Mouse (Mus musculus): ENCODE data around the gene Eps15l1. TPM values are rescaled to one million over a fixed set of nuclear protein-coding genes. Genes with fewer than 3 reads are reported as not detected.

Eps15l1 gene
- polyA plus RNA-seq (2015; fragmentation: Nextera tagmentation; extraction: Ambion mirVana) = 30.5 and 42.0 TPM in 2 replicates

GRCm38 (mm10) chr8:72421362-72422335 lies at the start of gene Eps15l1:
TSS of gene Eps15l1 (minus strand) at chr8:72421460.
- H3K4me2 ChIP-seq = peak within 1 kb of the TSS; percentile 84
- H3K9me3 ChIP-seq (replicated peaks) = no peaks in the 10 kb centered on the region
- peak; percentile 98 for ATAC-seq (replicated peaks; ENCODE audit: insufficient number of reproducible peaks, insufficient read depth, low FRiP score, low read depth)
- H3K27ac ChIP-seq = peak within 1 kb of the TSS; percentile 90
- H3K4me3 ChIP-seq = peak within 1 kb of the TSS; percentile 85
- no peaks in the 10 kb centered on the region for H3K36me3 ChIP-seq
- H3K27me3 ChIP-seq = no peaks in the 10 kb centered on the region
- under 1% methylated on average over 48 of the region's 48 CpGs for WGBS
- H3K4me1 ChIP-seq (replicated peaks) = peaks cover 44% of the 10 kb centered on the region
- H3K9ac ChIP-seq = peak within 1 kb of the TSS; percentile 80

GRCm38 (mm10) chr8:72470684-72471083 lies 49.4 kb upstream of the Eps15l1 start:
- H3K9me3 ChIP-seq (replicated peaks) = no peaks in the 10 kb centered on the region
- H3K4me1 ChIP-seq (replicated peaks) = peaks cover 15% of the 10 kb centered on the region
- H3K36me3 ChIP-seq = peaks cover 72% of the 10 kb centered on the region
- no peak for ATAC-seq (replicated peaks; ENCODE audit: insufficient number of reproducible peaks, insufficient read depth, low FRiP score, low read depth)
- H3K27ac ChIP-seq = no peak overlapping the region
- H3K4me3 ChIP-seq = no peak overlapping the region
- no peak overlapping the region for H3K4me2 ChIP-seq
- no peaks in the 10 kb centered on the region for H3K27me3 ChIP-seq
- 94% methylated on average over 7 of the region's 7 CpGs for WGBS
- no peak overlapping the region for H3K9ac ChIP-seq

GRCm38 (mm10) chr8:72469984-72470383 lies 48.7 kb upstream of the Eps15l1 start:
- peaks cover 79% of the 10 kb centered on the region for H3K36me3 ChIP-seq
- H3K4me3 ChIP-seq = no peak overlapping the region
- no peak overlapping the region for H3K27ac ChIP-seq
- no peak overlapping the region for H3K4me2 ChIP-seq
- no peaks in the 10 kb centered on the region for H3K9me3 ChIP-seq (replicated peaks)
- no peak overlapping the region for H3K9ac ChIP-seq
- H3K27me3 ChIP-seq = no peaks in the 10 kb centered on the region
- ATAC-seq (replicated peaks; ENCODE audit: insufficient number of reproducible peaks, insufficient read depth, low FRiP score, low read depth) = no peak
- peaks cover 14% of the 10 kb centered on the region for H3K4me1 ChIP-seq (replicated peaks)
- 88% methylated on average over 8 of the region's 8 CpGs for WGBS

- ATAC-seq (replicated peaks; ENCODE audit: insufficient number of reproducible peaks, insufficient read depth, low FRiP score, low read depth) = no peak
- WGBS = 83% methylated on average over 2 of the region's 2 CpGs
- Histone ChIP-seq H3K4me1 (replicated peaks) (peaks cover 12% of the 10 kb centered on the region), H3K36me3 (peaks cover 87% of the 10 kb centered on the region), H3K27ac (no peak overlapping the region), H3K4me2 (no peak overlapping the region), H3K27me3 (no peaks in the 10 kb centered on the region), H3K9ac (no peak overlapping the region), H3K9me3 (replicated peaks) (no peaks in the 10 kb centered on the region), H3K4me3 (no peak overlapping the region)
Observed at GRCm38 (mm10) chr8:72469243-72469642, 48.0 kb upstream of the Eps15l1 start.

- no peak overlapping the region for H3K27ac ChIP-seq
- WGBS = 93% methylated on average over 10 of the region's 10 CpGs
- no peaks in the 10 kb centered on the region for H3K9me3 ChIP-seq (replicated peaks)
- H3K9ac ChIP-seq = no peak overlapping the region
- H3K4me2 ChIP-seq = no peak overlapping the region
- H3K4me1 ChIP-seq (replicated peaks) = no peaks in the 10 kb centered on the region
- H3K27me3 ChIP-seq = no peaks in the 10 kb centered on the region
- peaks cover 99% of the 10 kb centered on the region for H3K36me3 ChIP-seq
- no peak overlapping the region for H3K4me3 ChIP-seq
- no peak for ATAC-seq (replicated peaks; ENCODE audit: insufficient number of reproducible peaks, insufficient read depth, low FRiP score, low read depth)
Observed at GRCm38 (mm10) chr8:72464211-72464610, 43.0 kb upstream of the Eps15l1 start.

- 92% methylated on average over 4 of the region's 4 CpGs for WGBS
- Histone ChIP-seq H3K36me3 (peaks cover 67% of the 10 kb centered on the region), H3K27ac (no peak overlapping the region), H3K9me3 (replicated peaks) (no peaks in the 10 kb centered on the region), H3K4me2 (no peak overlapping the region), H3K27me3 (no peaks in the 10 kb centered on the region), H3K9ac (no peak overlapping the region), H3K4me3 (no peak overlapping the region), H3K4me1 (replicated peaks) (no peaks in the 10 kb centered on the region)
- ATAC-seq (replicated peaks; ENCODE audit: insufficient number of reproducible peaks, insufficient read depth, low FRiP score, low read depth) = no peak
Observed at GRCm38 (mm10) chr8:72459881-72460533, 38.7 kb upstream of the Eps15l1 start.

- Histone ChIP-seq H3K27me3 (no peaks in the 10 kb centered on the region), H3K4me2 (no peak overlapping the region), H3K9ac (no peak overlapping the region), H3K4me1 (replicated peaks) (no peaks in the 10 kb centered on the region), H3K9me3 (replicated peaks) (no peaks in the 10 kb centered on the region), H3K4me3 (no peak overlapping the region), H3K36me3 (peaks cover 60% of the 10 kb centered on the region), H3K27ac (no peak overlapping the region)
- ATAC-seq (replicated peaks; ENCODE audit: insufficient number of reproducible peaks, insufficient read depth, low FRiP score, low read depth) = no peak
- 82% methylated on average over 6 of the region's 6 CpGs for WGBS
Observed at GRCm38 (mm10) chr8:72458457-72458856, 37.2 kb upstream of the Eps15l1 start.

- Histone ChIP-seq H3K27me3 (no peaks in the 10 kb centered on the region), H3K9ac (no peak overlapping the region), H3K4me2 (no peak overlapping the region), H3K36me3 (peaks cover 60% of the 10 kb centered on the region), H3K4me3 (no peak overlapping the region), H3K9me3 (replicated peaks) (no peaks in the 10 kb centered on the region), H3K27ac (no peak overlapping the region), H3K4me1 (replicated peaks) (no peaks in the 10 kb centered on the region)
- no peak for ATAC-seq (replicated peaks; ENCODE audit: insufficient number of reproducible peaks, insufficient read depth, low FRiP score, low read depth)
- 87% methylated on average over 3 of the region's 3 CpGs for WGBS
Observed at GRCm38 (mm10) chr8:72457806-72458205, 36.5 kb upstream of the Eps15l1 start.

- Histone ChIP-seq H3K4me2 (no peak overlapping the region), H3K9me3 (replicated peaks) (no peaks in the 10 kb centered on the region), H3K27me3 (no peaks in the 10 kb centered on the region), H3K36me3 (peaks cover 47% of the 10 kb centered on the region), H3K4me1 (replicated peaks) (no peaks in the 10 kb centered on the region), H3K9ac (no peak overlapping the region), H3K27ac (no peak overlapping the region), H3K4me3 (no peak overlapping the region)
- no peak for ATAC-seq (replicated peaks; ENCODE audit: insufficient number of reproducible peaks, insufficient read depth, low FRiP score, low read depth)
- 60% methylated on average over 4 of the region's 4 CpGs for WGBS
Observed at GRCm38 (mm10) chr8:72455317-72455716, 34.1 kb upstream of the Eps15l1 start.

- no peak for ATAC-seq (replicated peaks; ENCODE audit: insufficient number of reproducible peaks, insufficient read depth, low FRiP score, low read depth)
- whole genome bisulfite sequencing = 97% methylated on average over 2 of the region's 2 CpGs
- H3K36me3 ChIP-seq = peaks cover 49% of the 10 kb centered on the region
- H3K4me3 ChIP-seq = no peak overlapping the region
- no peaks in the 10 kb centered on the region for H3K4me1 ChIP-seq (replicated peaks)
- H3K27me3 ChIP-seq = no peaks in the 10 kb centered on the region
- H3K27ac ChIP-seq = no peak overlapping the region
- H3K9me3 ChIP-seq (replicated peaks) = no peaks in the 10 kb centered on the region
- H3K4me2 ChIP-seq = no peak overlapping the region
- no peak overlapping the region for H3K9ac ChIP-seq
Observed at GRCm38 (mm10) chr8:72453904-72454303, 32.6 kb upstream of the Eps15l1 start.

- Histone ChIP-seq H3K9ac (no peak overlapping the region), H3K4me1 (replicated peaks) (no peaks in the 10 kb centered on the region), H3K4me2 (no peak overlapping the region), H3K9me3 (replicated peaks) (no peaks in the 10 kb centered on the region), H3K4me3 (no peak overlapping the region), H3K27me3 (no peaks in the 10 kb centered on the region), H3K27ac (no peak overlapping the region), H3K36me3 (peaks cover 41% of the 10 kb centered on the region)
- no peak for ATAC-seq (replicated peaks; ENCODE audit: insufficient number of reproducible peaks, insufficient read depth, low FRiP score, low read depth)
- 66% methylated on average over 8 of the region's 8 CpGs for WGBS
Observed at GRCm38 (mm10) chr8:72451516-72451915, 30.3 kb upstream of the Eps15l1 start.

Data from heart, embryonic 15.5 days (tissue).